Mouse (Mus musculus) neural tube, embryonic 13.5 days (tissue): ENCODE measurements around the gene Gpr83. TPM values are rescaled to one million over a fixed set of nuclear protein-coding genes. Genes with fewer than 3 reads are reported as not detected.

ENCODE experiments used
- ATAC-seq: fragments of 200-750 bp; cut with Nextera tagmentation; 2 replicates; pipeline ENCODE4 v1.8.0; 2017; ENCODE audit warnings: low read depth, mild to moderate bottlenecking, moderate TSS enrichment, moderate library complexity
- H3K27ac ChIP-seq: fragments of 300-500 bp; sonication (generic); replicated peaks from 2 replicates; pipeline ENCODE4 v1.5.1; 2015; ENCODE audit warnings: moderate library complexity, mild to moderate bottlenecking, inconsistent platforms
- H3K27me3 ChIP-seq: fragments of 300-500 bp; sonication (generic); 2 replicates; pipeline ENCODE4 v1.6.1; 2015; ENCODE audit warnings: mild to moderate bottlenecking, inconsistent platforms
- H3K36me3 ChIP-seq: fragments of 300-500 bp; sonication (generic); 2 replicates; pipeline ENCODE4 v1.6.1; 2015; ENCODE audit warnings: mild to moderate bottlenecking, inconsistent platforms
- H3K4me1 ChIP-seq: fragments of 300-500 bp; sonication (generic); replicated peaks from 2 replicates; pipeline ENCODE4 v1.6.1; 2015; ENCODE audit warnings: inconsistent platforms
- H3K4me2 ChIP-seq: fragments of 300-500 bp; sonication (generic); 2 replicates; pipeline ENCODE4 v1.6.1; 2015; ENCODE audit warnings: inconsistent platforms, mild to moderate bottlenecking, moderate library complexity
- H3K4me3 ChIP-seq: fragments of 300-500 bp; sonication (generic); 2 replicates; pipeline ENCODE4 v1.5.1; 2015; ENCODE audit warnings: mild to moderate bottlenecking, inconsistent platforms
- H3K9ac ChIP-seq: fragments of 300-500 bp; sonication (generic); 2 replicates; pipeline ENCODE4 v1.6.1; 2015; ENCODE audit warnings: moderate library complexity, mild to moderate bottlenecking, inconsistent platforms
- H3K9me3 ChIP-seq: fragments of 300-500 bp; sonication (generic); 2 replicates; pipeline ENCODE4 v1.6.1; 2016; ENCODE audit warnings: inconsistent platforms
- WGBS: fragments of 180-500 bp; shearing (Covaris S2); methylation state at CpG from one replicate; pipeline ENCODE4 v1.1.7; 2015; 5-methylcytosine and 5-hydroxymethylcytosine counted together
- polyA plus RNA-seq: library from polyadenylated mRNA; unstranded; fragments of >200 nt; fragmentation: Nextera tagmentation; extraction: Ambion mirVana; gene quantifications from 2 replicates; pipeline ENCODE4 v1.2.1, GENCODE M21; 2015

Gpr83 gene
- polyA plus RNA-seq, 1 experiment from 2014 or later, result 0.43 TPM

DNA sequence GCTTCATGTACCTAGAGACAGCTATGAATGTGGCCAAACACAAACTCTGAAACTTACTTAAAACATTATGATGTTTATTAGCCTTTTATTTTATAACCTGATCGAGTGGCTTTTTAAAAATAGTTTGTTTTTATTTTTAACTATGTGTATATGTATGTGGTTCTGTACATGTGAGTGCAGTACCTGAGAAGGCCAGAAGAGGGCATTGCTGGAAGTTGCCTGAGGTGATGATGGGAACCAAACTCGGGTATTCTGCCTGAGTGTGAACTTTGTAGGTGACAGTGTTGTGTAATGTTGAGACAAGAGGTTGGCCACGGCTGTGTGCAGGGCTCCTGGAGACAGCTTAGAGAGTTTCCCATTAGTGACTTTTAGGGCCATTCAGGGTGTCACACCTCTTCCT, 34.6 kb downstream of the Gpr83 start:
- no peak overlapping the region for H3K27ac ChIP-seq
- H3K4me2 ChIP-seq, result no peak overlapping the region
- no peak overlapping the region for H3K9ac ChIP-seq
- no peak overlapping the region for H3K4me3 ChIP-seq
- peaks cover 23% of the 10 kb centered on the region; the same call in 1 of the 2 replicates for H3K4me1 ChIP-seq
- no peaks in the 10 kb centered on the region for H3K9me3 ChIP-seq
- ATAC-seq, result no peak
- no peaks in the 10 kb centered on the region for H3K27me3 ChIP-seq
- 87% methylated on average over 3 of the region's 3 CpGs for WGBS
- no peaks in the 10 kb centered on the region for H3K36me3 ChIP-seq

DNA sequence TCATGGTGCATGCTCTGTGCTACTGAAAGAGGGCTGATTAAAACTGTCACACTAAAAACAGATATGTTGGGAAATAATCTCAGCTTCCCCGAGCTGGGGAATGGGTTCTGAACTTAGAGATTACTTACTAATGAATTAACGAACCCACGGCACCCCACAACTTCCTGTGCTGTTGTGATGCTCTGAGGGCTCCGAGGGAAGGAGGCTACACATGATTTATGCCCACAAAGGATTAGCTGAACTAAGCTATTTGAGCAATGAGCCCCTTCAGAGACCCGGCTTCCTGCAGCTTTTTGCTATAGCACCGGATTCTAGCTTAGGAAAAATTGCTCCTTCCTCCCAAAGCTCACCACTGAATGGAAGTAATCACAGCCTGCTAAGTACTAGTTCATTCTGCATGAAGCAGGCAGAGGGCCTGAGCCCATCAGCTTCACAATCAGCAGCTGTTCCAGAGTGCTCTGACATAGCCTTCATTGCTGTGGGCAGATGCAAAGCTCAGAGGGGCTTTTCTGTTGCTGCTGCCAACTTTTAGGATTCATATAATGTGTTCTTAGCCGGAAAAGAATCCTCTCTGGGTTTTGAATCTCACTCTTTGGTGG, 35.3 kb downstream of the Gpr83 start:
- Histone ChIP-seq H3K9me3 (no peaks in the 10 kb centered on the region), H3K4me2 (no peak overlapping the region), H3K36me3 (no peaks in the 10 kb centered on the region), H3K27me3 (no peaks in the 10 kb centered on the region), H3K4me3 (no peak overlapping the region), H3K9ac (no peak overlapping the region), H3K27ac (peak overlapping the region; percentile 23), H3K4me1 (peaks cover 23% of the 10 kb centered on the region; the same call in 1 of the 2 replicates)
- WGBS, result 56% methylated on average over 7 of the region's 7 CpGs
- no peak for ATAC-seq

DNA sequence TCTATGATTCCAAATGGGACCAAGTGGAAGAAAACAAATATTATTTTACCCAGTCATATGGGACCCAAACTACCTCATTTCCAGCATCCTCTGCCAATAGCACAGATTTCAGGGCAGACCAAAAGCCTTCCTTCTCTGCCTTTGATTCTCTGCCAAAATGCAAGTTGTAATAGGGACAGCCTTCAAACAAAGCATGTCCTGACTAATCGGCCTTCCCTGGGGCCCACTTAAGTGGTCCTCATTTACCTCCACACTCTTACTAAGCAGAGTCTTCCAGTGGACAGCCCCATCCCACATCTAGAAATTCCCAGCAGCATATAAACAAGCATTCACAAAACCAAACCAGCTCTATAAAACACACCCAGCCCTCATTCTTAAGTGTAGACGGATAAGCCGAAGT, 37.1 kb downstream of the Gpr83 start:
- no peaks in the 10 kb centered on the region for H3K9me3 ChIP-seq
- H3K9ac ChIP-seq, result no peak overlapping the region
- 84% methylated on average over 3 of the region's 3 CpGs for WGBS
- H3K4me3 ChIP-seq, result no peak overlapping the region
- no peak for ATAC-seq
- 0 out of 2 replicates have a peak, but pooled peaks cover 14% of the 10 kb centered on the region for H3K4me1 ChIP-seq
- H3K27me3 ChIP-seq, result no peaks in the 10 kb centered on the region
- H3K4me2 ChIP-seq, result no peak overlapping the region
- no peak overlapping the region for H3K27ac ChIP-seq
- H3K36me3 ChIP-seq, result no peaks in the 10 kb centered on the region

DNA sequence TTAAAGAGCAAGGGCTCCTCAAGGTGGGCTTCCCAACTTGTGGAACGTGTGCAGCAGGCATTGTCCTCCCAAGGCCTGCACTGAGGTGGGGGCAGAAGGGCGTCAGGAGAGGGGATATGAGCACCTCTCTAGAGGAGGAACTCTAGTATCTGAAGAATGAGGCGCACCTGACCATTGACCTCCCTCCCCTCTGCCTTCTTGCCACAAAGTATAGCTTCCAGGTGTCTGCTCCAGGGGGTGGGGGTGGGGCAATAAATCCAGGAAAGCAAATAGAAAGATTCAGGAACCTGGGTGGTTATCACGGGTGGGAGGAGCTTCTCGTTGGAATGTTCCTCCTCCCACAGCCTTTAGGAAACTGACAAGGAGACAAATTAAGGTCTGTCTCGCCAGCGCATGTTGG, 41.7 kb downstream of the Gpr83 start:
- peaks cover 22% of the 10 kb centered on the region for H3K4me1 ChIP-seq
- no peaks in the 10 kb centered on the region; the same call in 1 of the 2 replicates for H3K27me3 ChIP-seq
- no peaks in the 10 kb centered on the region for H3K36me3 ChIP-seq
- H3K4me2 ChIP-seq, result no peak overlapping the region
- 84% methylated on average over 7 of the region's 7 CpGs for WGBS
- no peak overlapping the region for H3K4me3 ChIP-seq
- no peak overlapping the region for H3K9ac ChIP-seq
- no peak overlapping the region for H3K27ac ChIP-seq
- H3K9me3 ChIP-seq, result no peaks in the 10 kb centered on the region
- ATAC-seq, result no peak

DNA sequence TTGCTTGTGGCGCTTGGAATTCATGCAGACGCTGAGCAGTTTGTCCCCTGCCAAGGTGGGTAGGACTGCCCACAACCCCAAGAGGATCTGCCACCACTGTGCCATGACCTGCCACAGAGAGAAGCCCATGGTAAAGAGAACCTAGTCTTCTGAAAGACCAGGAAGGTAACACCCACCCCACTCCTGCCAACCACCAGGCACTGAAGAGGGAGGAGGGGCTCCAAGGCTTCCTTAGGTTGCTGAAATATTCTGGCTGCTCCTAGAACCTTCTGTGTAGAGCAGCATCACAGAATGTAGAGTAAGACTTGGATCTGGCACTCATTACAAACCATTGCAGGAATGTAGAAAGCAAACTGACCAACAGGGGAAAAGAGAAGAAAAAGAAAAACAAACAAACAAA, 42.4 kb downstream of the Gpr83 start:
- Histone ChIP-seq H3K9me3 (no peaks in the 10 kb centered on the region), H3K4me1 (peaks cover 18% of the 10 kb centered on the region), H3K9ac (no peak overlapping the region), H3K36me3 (no peaks in the 10 kb centered on the region), H3K4me2 (no peak overlapping the region), H3K4me3 (no peak overlapping the region), H3K27me3 (no peaks in the 10 kb centered on the region; the same call in 1 of the 2 replicates), H3K27ac (no peak overlapping the region)
- 95% methylated on average over 2 of the region's 2 CpGs for WGBS
- ATAC-seq, result no peak

DNA sequence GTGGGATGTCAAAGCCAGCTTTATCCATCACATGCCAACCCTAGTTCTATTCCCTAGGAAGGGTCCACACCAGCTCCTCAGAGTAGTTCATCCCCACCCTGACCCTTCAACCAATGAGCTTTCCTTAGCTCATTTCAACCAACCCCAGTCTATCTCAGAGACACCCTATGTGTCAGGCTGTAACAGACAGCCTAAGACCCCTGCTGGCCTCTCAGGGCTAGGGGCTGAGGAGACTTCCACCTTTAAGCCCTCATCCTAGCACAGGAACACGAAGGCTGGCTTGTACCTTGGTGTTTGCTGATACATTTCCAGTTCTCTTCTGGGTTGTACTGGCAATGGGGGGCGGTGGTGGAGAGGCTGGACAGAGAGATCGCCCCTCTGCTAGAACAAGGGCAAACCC, 43.0 kb downstream of the Gpr83 start:
- no peak for ATAC-seq
- Histone ChIP-seq H3K4me2 (no peak overlapping the region), H3K36me3 (no peaks in the 10 kb centered on the region), H3K9ac (no peak overlapping the region), H3K27ac (no peak overlapping the region), H3K4me3 (no peak overlapping the region), H3K9me3 (no peaks in the 10 kb centered on the region), H3K27me3 (no peaks in the 10 kb centered on the region; the same call in 1 of the 2 replicates), H3K4me1 (peaks cover 18% of the 10 kb centered on the region)
- WGBS, result 89% methylated on average over 3 of the region's 3 CpGs

DNA sequence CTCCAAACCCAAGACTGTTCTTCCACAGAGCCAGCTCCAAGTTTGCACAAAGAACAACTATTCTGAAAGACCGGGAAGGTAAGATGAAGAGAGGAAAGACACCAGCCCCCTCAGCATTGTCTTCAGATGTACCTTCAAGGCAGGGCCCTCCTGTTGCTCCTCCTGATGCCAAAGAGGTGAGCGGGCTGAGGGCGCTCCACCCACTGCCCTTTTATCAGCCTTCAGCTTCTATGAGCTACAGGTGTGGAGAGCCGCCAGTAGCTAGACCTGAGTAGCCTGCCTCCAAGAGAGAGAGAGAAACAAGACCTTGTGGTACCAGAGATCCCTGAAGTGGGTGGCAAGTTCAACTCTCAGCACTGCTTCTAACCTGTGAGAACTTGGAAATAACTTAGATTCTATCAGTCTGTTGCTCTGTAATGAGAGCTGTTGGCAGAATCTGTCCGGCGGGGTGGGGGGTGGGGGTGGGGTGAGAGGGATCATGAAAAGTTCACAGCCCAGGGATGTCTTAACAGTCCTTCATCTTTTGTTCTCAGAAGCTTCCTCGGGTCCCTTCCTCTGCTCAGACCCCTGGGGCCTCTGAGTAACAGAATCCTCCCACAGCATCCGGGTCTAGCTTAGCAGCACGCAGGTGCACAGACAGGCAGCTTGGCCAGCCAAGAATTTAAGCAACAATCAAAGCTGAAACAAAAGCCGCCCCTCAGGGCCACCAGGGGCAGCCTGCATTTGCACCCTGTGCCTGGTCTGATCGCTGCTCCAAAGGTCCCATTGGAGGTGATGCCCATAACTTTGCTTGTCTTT, 43.8 kb downstream of the Gpr83 start, which contains the start of gene Izumo1r:
Gene Izumo1r, minus strand, starts transcription at position 369 of the 798 bp plus-strand sequence.
- Histone ChIP-seq H3K4me3 (no peak within 1 kb of the TSS), H3K27ac (no peak within 1 kb of the TSS), H3K9ac (no peak within 1 kb of the TSS), H3K36me3 (no peaks in the 10 kb centered on the region), H3K27me3 (no peaks in the 10 kb centered on the region; the same call in 1 of the 2 replicates), H3K4me2 (no peak within 1 kb of the TSS), H3K9me3 (no peaks in the 10 kb centered on the region), H3K4me1 (peaks cover 18% of the 10 kb centered on the region)
- ATAC-seq, result no peak
- WGBS, result 37% methylated on average over 11 of the region's 11 CpGs

DNA sequence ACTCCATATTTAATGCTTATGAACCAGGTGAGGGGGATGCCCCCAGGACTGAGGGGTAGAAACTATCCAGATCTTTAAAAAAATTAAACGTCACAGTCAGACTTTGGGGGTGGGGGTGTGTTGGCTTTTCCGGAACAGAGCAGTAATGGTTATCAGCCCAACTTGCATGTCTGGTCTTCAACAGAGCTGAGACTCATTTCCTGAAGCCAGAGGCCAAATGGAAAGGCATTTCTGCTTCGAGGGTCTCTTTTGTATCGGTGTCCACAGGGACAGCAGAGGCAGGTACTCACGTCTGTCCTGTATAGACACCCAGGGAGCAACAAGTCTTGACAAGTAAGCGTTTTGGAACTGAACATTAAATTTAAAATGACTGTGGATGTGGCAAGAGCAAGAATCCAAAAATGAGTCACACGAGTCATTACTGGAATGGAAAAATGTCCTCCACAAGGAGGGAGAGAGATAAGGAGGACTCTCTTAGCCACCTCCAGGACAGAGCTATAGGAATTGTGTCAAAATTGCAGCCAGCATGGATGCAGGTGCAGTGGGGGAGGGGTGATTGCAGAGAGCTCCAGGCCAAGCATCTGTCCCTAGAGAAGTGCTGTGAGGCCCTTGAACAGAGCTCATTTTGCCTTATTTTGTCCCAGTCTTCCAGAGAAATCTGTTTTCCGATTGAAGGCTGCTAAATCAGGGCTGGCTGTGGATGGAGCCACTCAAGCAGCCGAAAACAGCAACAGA, 44.9 kb downstream of the Gpr83 start:
- ATAC-seq, result no peak

DNA sequence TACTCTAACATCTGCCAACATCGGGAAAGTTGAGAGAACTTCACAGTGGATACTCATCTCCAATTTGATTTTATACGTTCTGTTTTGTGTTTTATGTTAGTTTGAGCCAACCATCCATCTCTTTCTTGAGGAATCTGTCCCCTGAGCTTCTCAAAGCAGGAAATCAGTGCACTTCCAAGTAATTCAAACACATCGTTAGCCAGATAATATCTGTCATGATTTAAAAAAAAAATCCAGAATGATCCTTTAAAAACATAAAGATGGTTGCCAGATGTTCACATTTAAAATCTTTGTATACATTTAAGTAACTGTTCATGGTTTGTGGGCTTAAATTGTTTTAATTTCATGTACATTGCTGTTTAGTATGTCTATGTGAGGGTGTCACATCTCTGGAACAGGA, 45.9 kb downstream of the Gpr83 start:
- Histone ChIP-seq H3K4me2 (no peak overlapping the region), H3K4me3 (no peak overlapping the region), H3K9ac (no peak overlapping the region), H3K36me3 (no peaks in the 10 kb centered on the region), H3K27ac (no peak overlapping the region), H3K9me3 (no peaks in the 10 kb centered on the region), H3K4me1 (peaks cover 24% of the 10 kb centered on the region), H3K27me3 (no peaks in the 10 kb centered on the region; the same call in 1 of the 2 replicates)
- 74% methylated on average over 3 of the region's 3 CpGs for WGBS
- no peak for ATAC-seq

More for the DNA sequence above, 44.9 kb downstream of the Gpr83 start:
- Histone ChIP-seq H3K9me3 (no peaks in the 10 kb centered on the region), H3K27ac (no peak overlapping the region), H3K27me3 (no peaks in the 10 kb centered on the region; the same call in 1 of the 2 replicates), H3K4me2 (no peak overlapping the region), H3K36me3 (no peaks in the 10 kb centered on the region), H3K9ac (no peak overlapping the region), H3K4me1 (peaks cover 19% of the 10 kb centered on the region), H3K4me3 (no peak overlapping the region)
- 46% methylated on average over 9 of the region's 9 CpGs for WGBS

DNA sequence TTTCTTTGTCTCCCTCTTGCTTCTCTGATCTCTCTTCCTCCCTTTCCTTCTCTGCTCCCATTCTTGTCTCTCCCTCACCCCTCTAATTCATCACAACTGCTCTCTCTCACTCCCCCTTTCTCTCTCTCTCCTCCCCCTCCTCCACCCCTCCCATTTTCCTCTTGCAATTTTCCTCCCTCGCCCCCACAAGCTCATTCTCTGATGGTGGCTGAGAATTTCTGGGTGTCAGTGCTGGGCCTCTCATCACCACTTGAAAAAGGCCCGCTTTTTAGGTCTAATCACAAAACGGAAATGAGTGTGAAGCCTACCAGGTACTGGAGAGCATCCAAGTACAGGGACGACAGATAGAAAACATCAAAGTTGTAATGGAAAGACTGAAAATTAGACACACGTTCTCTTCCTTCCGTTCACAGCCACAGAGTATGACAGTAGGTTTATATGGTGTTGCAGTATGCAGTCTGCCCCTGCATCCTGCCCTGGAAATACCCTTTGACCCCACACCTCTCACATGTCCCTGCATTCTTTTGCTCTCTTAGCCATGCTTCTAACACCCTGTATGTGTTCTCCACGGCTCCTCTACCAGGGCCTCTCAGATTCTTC, 47.9 kb downstream of the Gpr83 start:
- Histone ChIP-seq H3K36me3 (no peaks in the 10 kb centered on the region), H3K9me3 (no peaks in the 10 kb centered on the region), H3K4me1 (peaks cover 24% of the 10 kb centered on the region), H3K27ac (no peak overlapping the region), H3K4me2 (no peak overlapping the region), H3K4me3 (no peak overlapping the region), H3K27me3 (no peaks in the 10 kb centered on the region; the same call in 1 of the 2 replicates), H3K9ac (no peak overlapping the region)
- no peak for ATAC-seq
- 81% methylated on average over 7 of the region's 7 CpGs for WGBS

DNA sequence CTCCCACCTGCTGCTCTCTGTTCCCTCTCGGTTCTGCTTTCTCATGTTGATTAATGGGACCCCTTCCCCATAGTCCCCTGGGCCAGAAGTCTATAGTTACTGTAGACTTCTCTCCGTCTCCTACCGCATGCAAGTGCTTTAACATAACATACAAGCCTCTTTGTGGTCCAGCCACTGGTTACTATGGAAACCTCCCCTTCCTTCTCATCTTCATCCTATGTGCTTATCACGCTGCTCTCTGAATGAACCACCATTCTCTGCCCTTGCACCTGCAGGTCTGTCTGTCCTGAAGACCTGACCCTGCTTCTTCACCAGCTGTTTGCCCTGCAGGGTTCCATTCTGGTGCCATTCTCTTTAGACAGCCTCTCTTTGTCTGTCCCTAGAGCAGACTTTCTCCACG, 50.0 kb downstream of the Gpr83 start:
- Histone ChIP-seq H3K9me3 (no peaks in the 10 kb centered on the region), H3K9ac (no peak overlapping the region), H3K4me3 (no peak overlapping the region), H3K4me2 (no peak overlapping the region), H3K27ac (no peak overlapping the region), H3K4me1 (peaks cover 11% of the 10 kb centered on the region), H3K36me3 (no peaks in the 10 kb centered on the region), H3K27me3 (no peaks in the 10 kb centered on the region; the same call in 1 of the 2 replicates)
- ATAC-seq, result no peak
- 9% methylated on average over 5 of the region's 5 CpGs for WGBS

DNA sequence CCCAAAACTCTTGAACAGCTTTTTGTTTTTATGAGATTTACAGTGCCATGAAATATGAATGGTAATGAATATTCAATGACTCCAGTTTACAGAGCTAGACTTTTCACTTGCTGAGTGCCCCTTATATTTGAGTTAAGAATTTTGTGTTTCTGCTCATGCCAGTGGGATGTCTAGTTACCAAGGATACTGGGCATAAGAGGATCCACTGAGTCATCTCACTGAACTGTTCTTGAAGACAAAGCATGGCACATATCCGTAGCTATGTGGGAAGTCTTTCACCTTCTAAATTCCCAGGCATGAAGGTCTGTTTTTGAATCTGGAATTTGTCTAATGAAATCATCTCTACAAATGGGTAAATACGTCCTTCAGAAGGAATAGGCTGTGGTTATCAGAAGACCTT, 52.0 kb downstream of the Gpr83 start:
- H3K4me3 ChIP-seq, result no peak overlapping the region
- ATAC-seq, result no peak
- H3K9ac ChIP-seq, result no peak overlapping the region
- H3K4me2 ChIP-seq, result no peak overlapping the region
- WGBS, result 86% methylated on average over 2 of the region's 2 CpGs
- H3K36me3 ChIP-seq, result no peaks in the 10 kb centered on the region
- no peak overlapping the region for H3K27ac ChIP-seq
- H3K9me3 ChIP-seq, result no peaks in the 10 kb centered on the region
- H3K27me3 ChIP-seq, result no peaks in the 10 kb centered on the region
- peaks cover 7% of the 10 kb centered on the region; the same call in 1 of the 2 replicates for H3K4me1 ChIP-seq
